ENCODE assay signal across 9 mouse cellular contexts in genomic region chr3:97866696-97867095, GRCm38 (mm10). TPM values are rescaled to one million over a fixed set of nuclear protein-coding genes. Genes with fewer than 3 reads are reported as not detected.
DNase-seq lines count a peak whose midpoint lies in the region; ATAC-seq and TF ChIP-seq lines count a peak whose summit lies in the region.
"Had no signal": no experiment of that assay in that cellular context is flagged by ENCODE, and none has a peak within 500 bp of the region (broad histone marks: within the 10 kb centered on the region; RNA-seq: fewer than 3 reads in every experiment).

No protein-coding gene starts in this region.

- H3K9me3 ChIP-seq in forebrain, embryonic 16.5 days (ENCODE audit: control insufficient read depth, low read length) = no peaks in the 10 kb centered on the region
- no peaks in the 10 kb centered on the region for H3K9me3 ChIP-seq in hindbrain, postnatal 0 days (ENCODE audit: low read length)
- no peaks in the 10 kb centered on the region for H3K9me3 ChIP-seq in midbrain, embryonic 16.5 days (replicated peaks; ENCODE audit: control insufficient read depth, low read length, poor library complexity, severe bottlenecking)

- peak overlapping the region; percentile 61 for H3K4me3 ChIP-seq in forebrain, embryonic 16.5 days (replicated peaks; ENCODE audit: low read length)
- H3K4me3 ChIP-seq in hindbrain, postnatal 0 days (ENCODE audit: low read length) = no peak overlapping the region
- peak overlapping the region; percentile 64; the same call in 1 of the 2 replicates for H3K4me3 ChIP-seq in midbrain, embryonic 16.5 days (ENCODE audit: low read depth, low read length)

- H3K9ac ChIP-seq in forebrain, embryonic 16.5 days (replicated peaks; ENCODE audit: low read depth, low read length) = peak overlapping the region; percentile 71; the same call in 1 of the 2 replicates
- H3K9ac ChIP-seq in hindbrain, postnatal 0 days (replicated peaks; ENCODE audit: low read length) = no peak overlapping the region
- H3K9ac ChIP-seq in midbrain, embryonic 16.5 days (ENCODE audit: low read depth, low read length) = no peak overlapping the region

- 50% methylated on average over 4 of the region's 4 CpGs for WGBS in forebrain, embryonic 16.5 days
- WGBS in hindbrain, postnatal 0 days = 64% methylated on average over 4 of the region's 4 CpGs
- WGBS in midbrain, embryonic 16.5 days = 61% methylated on average over 4 of the region's 4 CpGs

- TF ChIP-seq CTCF in hindbrain, postnatal 0 days (IDR thresholded peaks at IDR 0.05; ENCODE audit: low read depth) = no peak

- H3K4me1 ChIP-seq in forebrain, embryonic 16.5 days (replicated peaks; ENCODE audit: control insufficient read depth, insufficient read depth, low read length) = peaks cover 11% of the 10 kb centered on the region
- H3K4me1 ChIP-seq in hindbrain, postnatal 0 days (ENCODE audit: insufficient read depth, low read length) = peaks cover 13% of the 10 kb centered on the region
- H3K4me1 ChIP-seq in midbrain, embryonic 16.5 days (ENCODE audit: control insufficient read depth, insufficient read depth, low read length) = peaks cover 10% of the 10 kb centered on the region

- H3K36me3 ChIP-seq in forebrain, embryonic 16.5 days (ENCODE audit: control insufficient read depth, insufficient read depth) = no peaks in the 10 kb centered on the region
- H3K36me3 ChIP-seq in hindbrain, postnatal 0 days (ENCODE audit: insufficient read depth, low read length) = no peaks in the 10 kb centered on the region
- H3K36me3 ChIP-seq in midbrain, embryonic 16.5 days (ENCODE audit: control insufficient read depth, insufficient read depth, low read length) = no peaks in the 10 kb centered on the region
- H3K36me3 ChIP-seq: G1E had no signal

- H3K27me3 ChIP-seq in forebrain, embryonic 16.5 days (replicated peaks; ENCODE audit: control insufficient read depth, insufficient read depth, low read length) = no peaks in the 10 kb centered on the region
- H3K27me3 ChIP-seq in hindbrain, postnatal 0 days (ENCODE audit: insufficient read depth, low read length) = no peaks in the 10 kb centered on the region
- H3K27me3 ChIP-seq in midbrain, embryonic 16.5 days (ENCODE audit: control insufficient read depth, insufficient read depth, low read depth, low read length) = peaks cover 4% of the 10 kb centered on the region

- no peak overlapping the region for H3K27ac ChIP-seq in forebrain, embryonic 16.5 days (ENCODE audit: low read length)
- no peak overlapping the region for H3K27ac ChIP-seq in hindbrain, postnatal 0 days
- no peak overlapping the region for H3K27ac ChIP-seq in midbrain, embryonic 16.5 days (ENCODE audit: low read length)

- peak overlapping the region; percentile 87 for H3K4me2 ChIP-seq in forebrain, embryonic 16.5 days (ENCODE audit: low read length)
- peak overlapping the region; percentile 97 for H3K4me2 ChIP-seq in hindbrain, postnatal 0 days (ENCODE audit: low read depth, low read length)
- H3K4me2 ChIP-seq in midbrain, embryonic 16.5 days (ENCODE audit: low read length) = peak overlapping the region; percentile 92

- DNase-seq in kidney, adult 8-10 months = peak; percentile 8 to 13
- DNase-seq in kidney, postnatal 10 days = no peak
- no peak for DNase-seq in hindbrain, postnatal 0 days (ENCODE audit: low spot score)
- no peak for DNase-seq in lung, postnatal 10 days
- no peak for DNase-seq in adrenal gland, postnatal 14 days
- DNase-seq: gastrocnemius, postnatal 25 days had no signal

- no peak for ATAC-seq in forebrain, embryonic 16.5 days
- ATAC-seq in hindbrain, postnatal 0 days = no peak
- no peak for ATAC-seq in midbrain, embryonic 16.5 days

RNA-seq across cellular contexts. Expression of gene Pde4dip, which starts 21.8 kb away (rescaled TPM):
- 82.1 and 83.9 TPM in 2 replicates for polyA plus RNA-seq in forebrain, embryonic 16.5 days (2015; fragmentation: Nextera tagmentation; extraction: Ambion mirVana)
- total RNA-seq in hindbrain, postnatal 0 days (2014; rRNA removed) = 79.6 TPM in 2 replicates
- 44.4 and 48.1 TPM in 2 replicates for polyA plus RNA-seq in hindbrain, postnatal 0 days (2015; fragmentation: Nextera tagmentation; extraction: Ambion mirVana)
- polyA plus RNA-seq in midbrain, embryonic 16.5 days (2015; fragmentation: Nextera tagmentation; extraction: Ambion mirVana) = 67.5 and 75.5 TPM in 2 replicates
- 35.6 and 40.9 TPM in 2 replicates for total RNA-seq in adrenal gland, postnatal 14 days (2021)

RNA-seq across cellular contexts. Expression of gene Sec22b, which starts 34.3 kb away (rescaled TPM):
- polyA plus RNA-seq in forebrain, embryonic 16.5 days (2015; fragmentation: Nextera tagmentation; extraction: Ambion mirVana) = 108 and 110 TPM in 2 replicates
- 50.9 and 54.6 TPM in 2 replicates for total RNA-seq in hindbrain, postnatal 0 days (2014; rRNA removed)
- 94.7 and 95.1 TPM in 2 replicates for polyA plus RNA-seq in hindbrain, postnatal 0 days (2015; fragmentation: Nextera tagmentation; extraction: Ambion mirVana)
- 86.9 and 94.8 TPM in 2 replicates for polyA plus RNA-seq in midbrain, embryonic 16.5 days (2015; fragmentation: Nextera tagmentation; extraction: Ambion mirVana)
- 95.8 and 101 TPM in 2 replicates for total RNA-seq in adrenal gland, postnatal 14 days (2021)

Comparison
In these comparisons a context has a peak if more than half of its experiments do, and no peak if none do; other contexts are left out.
1. DNase-seq: peak in kidney, adult 8-10 months (2 of 2); none in kidney, postnatal 10 days (single experiment), hindbrain, postnatal 0 days (single experiment), lung, postnatal 10 days (single experiment) and adrenal gland, postnatal 14 days (single experiment).
2. Peak in every context shown above with its lines, with median percentiles within 50 percentile points of each other: H3K4me2 ChIP-seq.